Mouse (Mus musculus): Measurements from ENCODE around the gene Gsg1l. TPM values are rescaled to one million over a fixed set of nuclear protein-coding genes. Genes with fewer than 3 reads are reported as not detected.

Gsg1l gene
- 5.8 and 7.0 TPM in 2 replicates for polyA plus RNA-seq (2014; fragmentation: Nextera tagmentation; extraction: Ambion mirVana)

- Histone ChIP-seq H3K4me1 (ENCODE audit: control insufficient read depth, insufficient read depth, low read length) (0 out of 2 replicates have a peak, but pooled peaks cover 2% of the 10 kb centered on the region), H3K9ac (ENCODE audit: low read length) (peak within 1 kb of the TSS; percentile 46), H3K27me3 (ENCODE audit: control insufficient read depth, insufficient read depth, low read length) (peaks cover 39% of the 10 kb centered on the region), H3K36me3 (ENCODE audit: control insufficient read depth, insufficient read depth, low read length) (no peaks in the 10 kb centered on the region), H3K4me3 (ENCODE audit: low read depth, low read length) (peak within 1 kb of the TSS; percentile 49), H3K27ac (ENCODE audit: low read depth, low read length) (no peak within 1 kb of the TSS), H3K4me2 (ENCODE audit: low read depth) (peak within 1 kb of the TSS; percentile 84), H3K9me3 (ENCODE audit: control insufficient read depth, low read length) (no peaks in the 10 kb centered on the region)
- WGBS = under 1% methylated on average over 35 of the region's 49 CpGs
- DNase-seq (ENCODE audit: low spot score) = peak; percentile 39
- ATAC-seq (ENCODE audit: insufficient read depth, low FRiP score, low TSS enrichment) = no peak
Measured at GRCm38 (mm10) chr7:126082286-126082741, at the start of gene Gsg1l. Gene Gsg1l, minus strand, starts transcription at chr7:126082411.

- no peak overlapping the region for H3K9ac ChIP-seq (ENCODE audit: low read length)
Measured at GRCm38 (mm10) chr7:126127673-126128072, 45.5 kb upstream of the Gsg1l start.

GRCm38 (mm10) chr7:126126502-126126901 lies 44.3 kb upstream of the Gsg1l start:
- 81% methylated on average over 3 of the region's 3 CpGs for WGBS
- DNase-seq (ENCODE audit: low spot score) (no peak), ATAC-seq (ENCODE audit: insufficient read depth, low FRiP score, low TSS enrichment) (no peak)
- Histone ChIP-seq H3K9ac (ENCODE audit: low read length) (no peak overlapping the region), H3K4me2 (ENCODE audit: low read depth) (no peak overlapping the region), H3K27ac (ENCODE audit: low read depth, low read length) (no peak overlapping the region), H3K4me3 (ENCODE audit: low read depth, low read length) (no peak overlapping the region), H3K4me1 (ENCODE audit: control insufficient read depth, insufficient read depth, low read length) (no peaks in the 10 kb centered on the region), H3K36me3 (ENCODE audit: control insufficient read depth, insufficient read depth, low read length) (peaks cover 14% of the 10 kb centered on the region), H3K27me3 (ENCODE audit: control insufficient read depth, insufficient read depth, low read length) (no peaks in the 10 kb centered on the region), H3K9me3 (ENCODE audit: control insufficient read depth, low read length) (no peaks in the 10 kb centered on the region)

More at GRCm38 (mm10) chr7:126127673-126128072, 45.5 kb upstream of the Gsg1l start:
- H3K4me1 ChIP-seq (ENCODE audit: control insufficient read depth, insufficient read depth, low read length) = no peaks in the 10 kb centered on the region
- DNase-seq (ENCODE audit: low spot score) = no peak
- WGBS = 48% methylated on average over 2 of the region's 2 CpGs
- H3K36me3 ChIP-seq (ENCODE audit: control insufficient read depth, insufficient read depth, low read length) = peaks cover 14% of the 10 kb centered on the region
- ATAC-seq (ENCODE audit: insufficient read depth, low FRiP score, low TSS enrichment) = no peak
- H3K9me3 ChIP-seq (ENCODE audit: control insufficient read depth, low read length) = no peaks in the 10 kb centered on the region
- H3K27me3 ChIP-seq (ENCODE audit: control insufficient read depth, insufficient read depth, low read length) = no peaks in the 10 kb centered on the region
- no peak overlapping the region for H3K4me2 ChIP-seq (ENCODE audit: low read depth)
- no peak overlapping the region for H3K27ac ChIP-seq (ENCODE audit: low read depth, low read length)
- H3K4me3 ChIP-seq (ENCODE audit: low read depth, low read length) = no peak overlapping the region

GRCm38 (mm10) chr7:126121533-126121932 lies 39.3 kb upstream of the Gsg1l start:
- Histone ChIP-seq H3K9ac (ENCODE audit: low read length) (no peak overlapping the region), H3K4me2 (ENCODE audit: low read depth) (no peak overlapping the region), H3K27ac (ENCODE audit: low read depth, low read length) (no peak overlapping the region), H3K36me3 (ENCODE audit: control insufficient read depth, insufficient read depth, low read length) (peaks cover 18% of the 10 kb centered on the region), H3K9me3 (ENCODE audit: control insufficient read depth, low read length) (no peaks in the 10 kb centered on the region), H3K4me1 (ENCODE audit: control insufficient read depth, insufficient read depth, low read length) (no peaks in the 10 kb centered on the region), H3K4me3 (ENCODE audit: low read depth, low read length) (no peak overlapping the region), H3K27me3 (ENCODE audit: control insufficient read depth, insufficient read depth, low read length) (no peaks in the 10 kb centered on the region)
- 95% methylated on average over 4 of the region's 4 CpGs for WGBS
- DNase-seq (ENCODE audit: low spot score) (no peak), ATAC-seq (ENCODE audit: insufficient read depth, low FRiP score, low TSS enrichment) (no peak)

GRCm38 (mm10) chr7:126119819-126120218 lies 37.6 kb upstream of the Gsg1l start:
- H3K27me3 ChIP-seq (ENCODE audit: control insufficient read depth, insufficient read depth, low read length) = no peaks in the 10 kb centered on the region
- H3K9ac ChIP-seq (ENCODE audit: low read length) = no peak overlapping the region
- no peaks in the 10 kb centered on the region for H3K4me1 ChIP-seq (ENCODE audit: control insufficient read depth, insufficient read depth, low read length)
- ATAC-seq (ENCODE audit: insufficient read depth, low FRiP score, low TSS enrichment) (no peak), DNase-seq (ENCODE audit: low spot score) (no peak)
- WGBS = 95% methylated on average over 6 of the region's 6 CpGs
- no peak overlapping the region for H3K27ac ChIP-seq (ENCODE audit: low read depth, low read length)
- H3K4me2 ChIP-seq (ENCODE audit: low read depth) = no peak overlapping the region
- peaks cover 21% of the 10 kb centered on the region for H3K36me3 ChIP-seq (ENCODE audit: control insufficient read depth, insufficient read depth, low read length)
- H3K9me3 ChIP-seq (ENCODE audit: control insufficient read depth, low read length) = no peaks in the 10 kb centered on the region
- no peak overlapping the region for H3K4me3 ChIP-seq (ENCODE audit: low read depth, low read length)

- no peak overlapping the region for H3K4me2 ChIP-seq (ENCODE audit: low read depth)
- H3K9me3 ChIP-seq (ENCODE audit: control insufficient read depth, low read length) = no peaks in the 10 kb centered on the region
- no peaks in the 10 kb centered on the region for H3K4me1 ChIP-seq (ENCODE audit: control insufficient read depth, insufficient read depth, low read length)
- no peak overlapping the region for H3K27ac ChIP-seq (ENCODE audit: low read depth, low read length)
- peaks cover 27% of the 10 kb centered on the region for H3K36me3 ChIP-seq (ENCODE audit: control insufficient read depth, insufficient read depth, low read length)
- 93% methylated on average over 4 of the region's 4 CpGs for WGBS
- DNase-seq (ENCODE audit: low spot score) = no peak
- H3K27me3 ChIP-seq (ENCODE audit: control insufficient read depth, insufficient read depth, low read length) = no peaks in the 10 kb centered on the region
- H3K9ac ChIP-seq (ENCODE audit: low read length) = no peak overlapping the region
- ATAC-seq (ENCODE audit: insufficient read depth, low FRiP score, low TSS enrichment) = no peak
- no peak overlapping the region for H3K4me3 ChIP-seq (ENCODE audit: low read depth, low read length)
Measured at GRCm38 (mm10) chr7:126113263-126113662, 31.1 kb upstream of the Gsg1l start.

- Histone ChIP-seq H3K9me3 (ENCODE audit: control insufficient read depth, low read length) (no peaks in the 10 kb centered on the region), H3K36me3 (ENCODE audit: control insufficient read depth, insufficient read depth, low read length) (peaks cover 34% of the 10 kb centered on the region), H3K4me2 (ENCODE audit: low read depth) (no peak overlapping the region), H3K27me3 (ENCODE audit: control insufficient read depth, insufficient read depth, low read length) (no peaks in the 10 kb centered on the region), H3K27ac (ENCODE audit: low read depth, low read length) (no peak overlapping the region), H3K9ac (ENCODE audit: low read length) (no peak overlapping the region), H3K4me1 (ENCODE audit: control insufficient read depth, insufficient read depth, low read length) (no peaks in the 10 kb centered on the region), H3K4me3 (ENCODE audit: low read depth, low read length) (no peak overlapping the region)
- DNase-seq (ENCODE audit: low spot score) (no peak), ATAC-seq (ENCODE audit: insufficient read depth, low FRiP score, low TSS enrichment) (no peak)
- 73% methylated on average over 2 of the region's 2 CpGs for WGBS
Measured at GRCm38 (mm10) chr7:126111230-126111629, 29.0 kb upstream of the Gsg1l start.

- H3K9ac ChIP-seq (ENCODE audit: low read length) = no peak overlapping the region
- no peak for DNase-seq (ENCODE audit: low spot score)
- H3K36me3 ChIP-seq (ENCODE audit: control insufficient read depth, insufficient read depth, low read length) = peaks cover 32% of the 10 kb centered on the region
- no peaks in the 10 kb centered on the region for H3K4me1 ChIP-seq (ENCODE audit: control insufficient read depth, insufficient read depth, low read length)
- ATAC-seq (ENCODE audit: insufficient read depth, low FRiP score, low TSS enrichment) = no peak
- H3K9me3 ChIP-seq (ENCODE audit: control insufficient read depth, low read length) = no peaks in the 10 kb centered on the region
- H3K27me3 ChIP-seq (ENCODE audit: control insufficient read depth, insufficient read depth, low read length) = no peaks in the 10 kb centered on the region
- no peak overlapping the region for H3K4me3 ChIP-seq (ENCODE audit: low read depth, low read length)
- no peak overlapping the region for H3K4me2 ChIP-seq (ENCODE audit: low read depth)
- 97% methylated on average over 3 of the region's 3 CpGs for WGBS
- H3K27ac ChIP-seq (ENCODE audit: low read depth, low read length) = no peak overlapping the region
Measured at GRCm38 (mm10) chr7:126109898-126110297, 27.7 kb upstream of the Gsg1l start.

- Histone ChIP-seq H3K4me3 (ENCODE audit: low read depth, low read length) (no peak overlapping the region), H3K9ac (ENCODE audit: low read length) (no peak overlapping the region), H3K27ac (ENCODE audit: low read depth, low read length) (no peak overlapping the region), H3K4me1 (ENCODE audit: control insufficient read depth, insufficient read depth, low read length) (no peaks in the 10 kb centered on the region), H3K27me3 (ENCODE audit: control insufficient read depth, insufficient read depth, low read length) (no peaks in the 10 kb centered on the region), H3K9me3 (ENCODE audit: control insufficient read depth, low read length) (no peaks in the 10 kb centered on the region), H3K4me2 (ENCODE audit: low read depth) (no peak overlapping the region), H3K36me3 (ENCODE audit: control insufficient read depth, insufficient read depth, low read length) (peaks cover 17% of the 10 kb centered on the region)
- no peak for DNase-seq (ENCODE audit: low spot score)
- 95% methylated on average over 11 of the region's 11 CpGs for WGBS
- ATAC-seq (ENCODE audit: insufficient read depth, low FRiP score, low TSS enrichment) = no peak
Measured at GRCm38 (mm10) chr7:126100440-126100839, 18.2 kb upstream of the Gsg1l start.
